Mouse (Mus musculus) adrenal gland, postnatal 36 days (tissue): ENCODE data around the gene Atad5. TPM values are rescaled to one million over a fixed set of nuclear protein-coding genes. Genes with fewer than 3 reads are reported as not detected.

Experiments used
- DNase-seq, 2 experiments: peaks; one replicate each; pipeline ENCODE4 v3.0.0; 2021; ENCODE audit warnings: mixed read lengths in 1 of 2
- long read RNA-seq, 2 experiments: library from polyadenylated mRNA; stranded (forward); transcript quantifications; one replicate each; pipeline ENCODE4 v2.0.0; 2021; ENCODE audit warnings: borderline sequencing depth in 2 of 2
- total RNA-seq, 2 experiments: library from RNA; stranded (reverse); gene quantifications; 2 replicates each; pipeline ENCODE4 v1.2.3; 2021

Gene Atad5
- total RNA-seq = 1 to 10 TPM; 2.2 to 2.3 TPM
- long read RNA-seq, experiment 1 = 0 reads
- long read RNA-seq, experiment 2 = 0 reads

DNA sequence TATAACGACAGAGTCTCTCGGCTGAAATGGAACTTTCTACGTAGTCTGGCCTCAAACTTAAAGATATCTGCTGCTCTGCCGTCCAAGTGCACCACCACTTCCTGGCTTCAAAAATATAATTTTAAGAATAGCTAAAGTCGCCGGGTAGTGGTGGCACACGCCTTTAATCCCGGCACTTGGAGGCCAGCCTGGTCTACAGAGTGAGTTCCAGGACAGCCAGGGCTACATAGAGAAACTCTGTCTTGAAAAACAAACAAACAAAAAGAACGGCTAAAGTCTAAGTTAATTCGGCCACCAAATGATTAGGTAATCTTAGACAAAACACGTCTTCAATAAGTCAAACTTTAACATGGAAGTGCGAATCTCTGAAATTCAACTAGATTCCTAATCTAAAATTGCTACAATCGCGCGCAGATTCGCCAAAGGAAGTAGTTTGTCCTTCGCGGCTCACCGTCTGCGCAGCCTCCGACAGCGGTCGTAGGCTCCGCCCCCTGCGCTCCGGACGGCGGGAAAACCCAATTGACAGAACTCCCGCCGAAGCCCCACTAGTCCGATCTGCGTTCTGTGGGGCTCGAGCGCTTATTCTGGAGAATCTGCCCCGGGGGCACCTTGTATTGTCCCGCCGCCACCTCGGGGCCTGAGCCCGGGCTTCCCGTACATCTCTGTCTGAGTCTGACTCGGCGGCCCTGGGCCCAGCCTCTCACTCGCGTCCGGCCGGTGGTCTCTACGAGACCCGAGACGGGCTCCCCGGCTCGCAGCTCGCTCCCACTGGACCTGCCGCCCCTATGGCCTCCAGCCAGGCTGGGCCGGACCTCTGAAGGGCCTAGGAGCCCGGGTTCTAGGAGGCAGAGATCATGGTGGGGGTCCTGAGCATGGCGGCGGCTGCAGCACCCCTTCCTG lies at the start of gene Atad5:
Atad5 (plus strand) TSS at position 484 of the 900 bp plus-strand sequence.
- peak; percentile 91 to 94 for DNase-seq

DNA sequence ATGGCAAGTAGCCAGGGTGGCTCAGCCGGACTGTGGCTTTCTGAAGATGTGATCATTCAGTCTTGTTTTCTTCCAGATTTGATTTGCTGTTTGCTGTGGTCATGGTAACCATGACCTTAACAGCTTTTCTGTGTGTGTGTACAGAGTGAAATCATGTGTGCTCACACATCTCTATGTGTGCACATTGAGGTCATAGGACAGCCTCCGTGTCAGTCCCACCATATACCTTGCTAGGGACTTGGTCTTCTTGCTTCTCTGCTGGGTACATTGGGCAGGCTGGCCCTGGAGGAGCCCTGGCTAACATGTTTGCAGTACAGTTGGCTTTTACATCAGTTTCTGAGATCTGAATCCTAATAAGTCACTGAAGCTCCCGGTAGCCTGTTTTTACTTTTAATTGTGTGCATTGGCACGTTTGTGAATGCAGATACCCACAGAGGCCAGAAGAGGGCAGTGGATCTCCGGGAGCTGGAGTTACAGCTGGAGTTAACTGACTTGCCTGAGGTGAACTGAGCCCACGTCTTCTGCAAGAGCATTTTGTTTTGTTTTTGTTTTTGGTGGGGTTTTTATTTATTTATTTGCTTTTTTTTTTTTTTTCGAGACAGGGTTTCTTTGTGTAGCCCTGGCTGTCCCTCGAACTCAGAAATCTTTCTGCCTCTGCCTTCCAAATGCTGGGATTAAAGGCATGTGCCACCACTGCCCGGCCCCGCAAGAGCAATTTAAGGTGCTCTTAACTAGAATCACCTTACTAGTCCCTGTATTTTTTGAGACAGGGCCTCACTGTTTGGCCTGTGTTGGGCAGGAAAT lies 46.4 kb upstream of the Atad5 start:
- DNase-seq = peak; percentile 59 to 64

DNA sequence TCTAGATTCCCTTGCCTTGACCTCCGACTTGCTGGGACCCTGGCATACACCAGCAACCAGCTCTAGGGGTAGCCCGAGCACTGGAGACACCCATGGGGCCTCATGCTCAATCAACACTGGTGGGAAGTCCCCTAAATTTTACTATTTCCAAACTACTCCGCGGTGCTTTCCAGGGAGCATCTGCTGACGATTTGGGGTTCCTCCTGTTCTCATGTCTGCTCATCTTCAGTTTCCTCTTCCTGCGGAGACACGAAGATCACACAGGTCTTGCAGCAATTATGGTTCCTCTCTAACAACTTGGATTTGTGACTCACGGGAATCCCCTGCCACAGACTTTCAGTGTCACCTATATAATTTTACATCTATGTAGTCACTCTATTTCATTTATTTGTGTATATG lies 45.8 kb upstream of the Atad5 start:
- DNase-seq = no peak

DNA sequence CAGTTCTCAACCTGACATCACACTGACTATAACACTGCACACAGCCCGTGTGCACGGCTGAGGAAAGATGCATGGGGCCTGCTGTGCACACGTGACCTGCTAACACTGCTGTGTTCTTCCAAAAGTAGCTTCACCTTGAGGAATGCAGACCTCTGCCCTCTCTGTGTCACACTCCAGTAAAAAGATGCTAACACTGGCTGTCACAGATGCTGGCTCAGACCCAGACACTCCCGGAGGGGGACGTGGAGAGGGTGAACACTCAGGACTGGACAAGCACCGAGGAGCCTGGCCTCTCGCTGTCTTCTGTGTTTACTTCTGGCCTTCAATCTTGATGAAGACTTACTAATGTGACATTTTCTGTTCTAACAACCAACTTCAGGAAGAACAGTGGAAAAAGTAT lies 42.3 kb upstream of the Atad5 start:
- no peak for DNase-seq

DNA sequence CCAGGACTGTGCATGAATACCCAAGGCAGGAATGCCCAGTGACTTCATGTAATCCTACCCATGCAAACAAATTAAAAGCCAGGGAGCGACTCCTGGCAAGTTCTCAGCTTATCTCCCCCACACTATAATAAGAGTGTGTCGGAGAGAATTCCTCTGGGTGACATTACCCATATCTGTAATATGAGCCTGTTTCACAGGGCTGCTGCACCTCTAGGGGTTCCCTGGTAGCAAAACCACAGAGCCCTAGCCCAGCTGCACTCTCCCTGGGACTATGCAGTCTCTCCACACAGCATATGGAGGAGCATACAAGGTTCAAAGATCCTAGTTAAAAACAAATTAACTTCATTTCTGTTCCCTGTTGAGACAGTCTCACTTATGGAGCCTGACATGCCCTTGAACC lies 39.1 kb upstream of the Atad5 start:
- no peak for DNase-seq

DNA sequence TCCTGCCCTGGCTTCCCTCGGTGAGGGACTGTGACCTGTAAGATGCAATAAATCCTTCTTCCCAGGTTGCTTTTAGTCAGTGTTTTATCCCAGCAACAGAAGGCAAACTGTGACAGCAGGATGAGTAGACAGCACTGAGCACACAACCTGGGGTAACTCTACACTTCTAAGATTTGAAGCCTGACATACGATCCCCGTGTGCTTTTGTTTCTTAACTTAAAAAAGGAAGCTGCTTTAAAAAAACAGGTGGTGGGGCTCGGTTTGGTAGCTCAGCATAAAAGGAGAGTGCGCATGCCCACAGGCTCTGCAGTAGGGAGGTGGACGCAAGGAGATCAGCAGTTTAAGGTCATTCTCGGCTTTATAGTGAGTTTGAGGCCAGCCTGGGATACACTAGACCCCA lies 36.7 kb upstream of the Atad5 start:
- no peak for DNase-seq

DNA sequence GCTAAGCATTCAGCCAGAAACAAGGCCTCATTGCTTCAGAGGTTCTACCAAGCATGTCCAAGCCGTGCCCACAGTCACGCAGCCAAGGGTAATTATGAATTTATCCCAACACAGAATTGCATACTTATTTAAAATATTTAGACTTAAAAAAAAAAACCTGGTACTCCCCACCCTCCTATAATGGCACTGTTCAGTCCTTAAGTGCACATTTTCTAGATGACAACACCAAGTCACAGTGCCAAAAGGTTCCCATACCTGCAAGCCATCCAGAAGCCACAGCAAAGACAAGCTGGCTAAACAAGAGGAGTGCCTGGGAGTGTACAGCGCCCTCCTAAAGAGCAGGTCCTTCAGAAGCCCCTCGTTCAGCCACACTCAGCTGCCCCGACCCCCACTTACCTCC lies 36.0 kb upstream of the Atad5 start:
- DNase-seq = no peak

DNA sequence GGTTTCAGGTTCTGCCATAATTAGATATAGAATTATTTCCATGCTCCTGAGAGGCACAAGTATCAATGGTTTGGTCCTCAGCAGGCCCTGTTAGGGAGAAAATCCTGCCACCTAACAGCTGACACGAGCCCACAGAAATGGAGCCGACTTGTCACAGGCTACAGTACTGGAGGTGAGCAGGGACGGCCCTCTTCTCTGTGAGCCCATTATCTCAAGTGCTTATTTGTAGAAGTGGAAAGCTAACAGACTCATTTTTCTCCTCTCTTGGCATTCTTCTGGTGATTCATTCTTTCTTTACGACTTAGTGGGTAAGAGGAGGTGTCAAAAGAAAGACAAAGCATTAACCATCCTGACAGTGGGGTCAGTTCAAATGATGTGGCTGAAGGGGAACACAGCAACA lies 34.5 kb upstream of the Atad5 start:
- no peak for DNase-seq

DNA sequence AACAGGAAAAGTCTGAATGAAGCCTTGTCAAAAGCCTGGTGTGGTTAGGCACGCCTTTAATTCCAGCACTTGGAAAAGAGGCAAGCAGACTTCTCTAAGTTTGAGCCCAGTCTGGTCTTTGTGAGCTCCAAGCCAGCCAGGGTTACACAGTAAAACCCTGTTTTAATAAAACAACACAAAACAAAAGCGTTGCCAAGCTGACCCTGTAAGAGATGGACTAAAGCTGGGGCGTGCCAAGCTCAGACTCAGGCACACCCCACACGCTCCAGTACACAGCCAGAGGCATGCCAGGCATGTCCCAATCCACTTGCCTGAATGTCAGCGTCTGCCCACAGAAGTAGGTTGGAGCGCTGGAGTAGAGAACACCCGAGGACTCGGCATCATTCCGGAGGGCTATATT lies 33.1 kb upstream of the Atad5 start:
- DNase-seq = no peak

DNA sequence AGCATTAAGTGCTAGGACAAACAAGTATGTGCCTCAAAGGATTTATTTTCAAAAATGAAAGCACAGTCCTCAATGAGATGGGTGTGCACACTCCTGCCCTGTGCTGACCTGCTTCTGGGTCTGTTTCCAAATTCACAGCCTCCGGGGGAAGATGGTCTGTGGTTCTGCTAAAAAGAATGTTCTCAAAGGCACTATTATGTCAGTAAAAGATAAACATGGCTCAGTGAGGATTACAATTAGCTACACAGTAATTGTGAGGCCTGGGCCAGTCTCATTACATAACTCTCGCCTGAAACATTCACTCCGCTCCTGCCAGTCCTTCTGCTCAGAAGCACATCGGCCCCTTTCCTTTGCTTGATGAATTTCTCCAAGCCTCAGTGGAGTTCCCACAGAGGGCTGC lies 27.0 kb upstream of the Atad5 start:
- peak in 1 of 2 experiments; percentile 9 for DNase-seq

DNA sequence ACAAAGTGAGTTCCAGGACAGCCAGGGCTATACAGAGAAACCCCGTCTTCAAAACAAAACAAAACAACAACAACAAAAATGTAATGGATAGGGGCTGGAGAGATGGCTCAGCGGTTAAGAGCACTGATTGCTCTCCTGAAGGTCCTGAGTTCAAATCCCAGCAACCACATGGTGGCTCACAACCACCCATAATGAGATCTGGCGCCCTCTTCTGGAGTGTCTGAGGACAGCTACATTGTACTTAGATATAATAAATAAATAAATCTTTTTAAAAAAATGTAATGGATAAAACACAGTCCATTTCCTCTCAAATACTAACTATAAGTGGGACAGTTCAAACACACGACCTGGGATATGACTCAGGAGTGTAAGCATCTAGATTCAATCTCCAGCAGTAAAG lies 22.8 kb upstream of the Atad5 start:
- DNase-seq = peak in 1 of 2 experiments; percentile 17

DNA sequence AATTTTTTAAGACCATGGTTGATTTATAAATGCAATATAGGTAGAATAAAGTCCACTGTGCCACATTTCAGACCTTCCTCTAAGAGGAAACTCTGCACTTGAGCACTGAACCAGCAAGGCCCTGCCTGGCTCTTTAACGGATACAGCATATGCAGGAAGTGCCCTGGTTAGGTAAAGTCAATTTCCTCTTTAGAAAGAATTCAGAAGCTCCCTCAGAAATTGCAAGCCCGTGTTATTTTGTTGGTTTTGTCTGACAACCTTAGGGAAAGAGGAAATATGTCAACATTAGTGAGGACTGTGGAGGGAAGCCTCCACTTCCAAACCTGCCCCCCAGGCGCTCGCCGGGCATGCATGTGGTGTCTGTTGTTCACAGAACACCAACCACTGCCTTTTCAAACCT lies 21.6 kb upstream of the Atad5 start:
- no peak for DNase-seq

DNA sequence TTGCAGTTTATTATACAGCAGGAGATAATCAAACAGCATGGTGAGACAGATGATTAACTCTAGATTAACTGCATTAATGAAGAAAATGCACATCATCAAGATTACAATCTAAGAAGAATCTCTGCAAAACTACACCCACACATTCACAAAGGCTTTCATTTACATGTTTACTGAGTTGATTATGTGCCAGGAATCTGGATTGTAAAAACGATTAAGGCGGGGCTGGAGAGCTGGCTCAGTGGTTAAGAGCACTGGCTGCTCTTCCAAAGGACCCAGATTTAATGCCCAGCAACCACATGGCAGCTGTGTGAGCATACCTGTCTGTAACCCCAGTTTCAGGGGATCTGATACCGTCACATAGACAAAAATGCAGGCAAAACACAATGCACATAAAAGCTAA lies 19.4 kb upstream of the Atad5 start:
- no peak for DNase-seq

DNA sequence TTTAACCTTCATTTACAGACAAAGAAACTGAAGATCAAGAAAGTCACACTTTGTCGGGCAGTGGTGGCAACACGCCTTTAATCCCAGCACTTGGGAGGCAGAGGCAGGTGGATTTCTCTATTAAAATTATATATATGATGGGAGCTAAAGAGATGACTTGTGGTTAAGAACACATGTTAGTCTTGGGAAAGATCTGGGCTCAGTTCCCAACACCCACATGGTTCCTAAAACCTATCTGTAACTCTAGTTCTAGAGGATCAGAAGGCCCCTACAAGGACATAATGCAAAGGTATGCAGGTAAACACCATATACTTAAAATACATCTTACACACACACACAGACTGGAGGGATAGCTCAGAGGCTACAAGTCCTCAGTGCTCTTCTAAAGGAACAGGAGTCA lies 18.2 kb upstream of the Atad5 start:
- no peak for DNase-seq

DNA sequence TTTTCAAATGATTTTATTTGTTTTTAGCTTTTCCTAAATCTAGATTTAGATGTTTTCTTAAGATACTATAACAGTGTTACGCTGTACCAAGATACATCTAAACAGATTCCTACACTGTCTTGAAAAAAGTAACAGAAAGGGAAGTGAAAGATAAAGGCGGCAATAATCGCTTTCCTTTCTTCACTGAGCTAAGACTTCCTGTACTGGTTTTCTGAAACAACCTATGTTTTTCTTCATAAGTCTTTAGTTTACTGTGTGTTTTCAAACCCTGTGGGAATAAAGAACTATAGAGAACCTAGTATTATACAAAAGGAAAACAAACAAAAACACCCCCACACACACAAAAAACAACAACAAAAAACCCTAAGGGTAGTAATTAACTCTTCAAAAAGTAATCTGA lies 16.8 kb upstream of the Atad5 start:
- DNase-seq = no peak

DNA sequence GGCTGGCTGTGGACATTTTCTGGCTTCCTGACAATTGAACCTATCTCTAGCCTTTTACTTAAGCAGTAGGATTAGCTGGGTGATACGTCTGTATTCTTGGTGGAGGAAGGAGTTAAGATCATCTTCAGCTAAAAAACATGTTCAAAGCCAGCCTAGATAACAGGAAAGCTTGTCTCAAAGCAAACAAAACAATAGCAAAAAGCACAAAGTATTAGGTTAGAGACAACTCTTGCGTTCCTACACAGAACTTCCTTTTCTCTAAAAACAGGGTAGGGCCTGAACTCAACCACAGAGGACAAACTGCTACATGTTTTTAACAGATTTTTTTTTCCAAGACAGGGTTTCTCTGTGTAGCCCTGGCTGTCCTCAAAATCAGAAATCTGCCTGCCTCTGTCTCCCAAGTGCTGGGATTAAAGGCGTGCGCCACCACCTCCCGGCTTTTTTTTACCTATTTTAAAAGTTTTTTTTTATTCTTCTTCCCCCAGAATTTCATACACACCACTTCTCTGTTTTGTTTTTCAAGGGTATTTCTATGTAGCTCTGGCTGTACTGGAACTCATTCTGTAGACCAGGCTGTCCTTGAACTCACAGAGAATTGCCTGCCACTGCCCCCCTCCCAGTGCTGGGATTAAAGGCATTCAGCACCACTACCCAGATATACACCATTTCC lies 13.5 kb upstream of the Atad5 start:
- DNase-seq = no peak

DNA sequence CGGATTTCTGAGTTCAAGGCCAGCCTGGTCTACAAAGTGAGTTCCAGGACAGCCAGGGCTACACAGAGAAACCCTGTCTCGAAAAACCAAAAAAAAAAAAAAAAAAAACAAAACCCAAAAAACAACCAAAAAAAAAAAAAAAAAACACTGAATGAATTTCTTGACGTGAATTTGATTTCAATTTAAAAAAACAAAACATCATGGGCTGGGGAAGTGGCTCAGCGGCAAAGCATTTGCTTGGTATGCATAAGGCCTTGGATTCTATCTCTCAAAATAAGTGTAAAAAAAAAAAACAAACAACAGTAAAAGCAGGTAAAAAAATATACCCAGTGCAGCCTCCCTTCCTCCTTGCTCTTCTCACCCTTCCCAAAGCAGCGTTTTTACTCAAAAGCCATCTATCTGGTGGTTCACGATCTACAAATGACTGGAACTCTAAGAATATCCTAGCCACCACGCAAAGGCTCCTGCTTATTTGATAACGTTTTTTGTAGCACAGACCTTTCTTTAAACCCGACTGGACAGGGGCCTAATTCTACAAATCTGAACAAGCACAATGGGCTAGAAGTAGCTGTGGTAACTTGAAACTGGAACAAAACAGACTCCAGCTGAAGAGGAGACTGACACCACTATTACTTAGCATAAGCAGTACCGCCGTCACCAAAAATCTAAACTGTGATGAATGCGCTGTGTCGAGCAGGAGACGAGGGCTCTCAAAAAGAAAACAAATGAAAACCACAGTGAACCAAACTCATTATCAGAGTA lies 11.2 kb upstream of the Atad5 start:
- DNase-seq = no peak

DNA sequence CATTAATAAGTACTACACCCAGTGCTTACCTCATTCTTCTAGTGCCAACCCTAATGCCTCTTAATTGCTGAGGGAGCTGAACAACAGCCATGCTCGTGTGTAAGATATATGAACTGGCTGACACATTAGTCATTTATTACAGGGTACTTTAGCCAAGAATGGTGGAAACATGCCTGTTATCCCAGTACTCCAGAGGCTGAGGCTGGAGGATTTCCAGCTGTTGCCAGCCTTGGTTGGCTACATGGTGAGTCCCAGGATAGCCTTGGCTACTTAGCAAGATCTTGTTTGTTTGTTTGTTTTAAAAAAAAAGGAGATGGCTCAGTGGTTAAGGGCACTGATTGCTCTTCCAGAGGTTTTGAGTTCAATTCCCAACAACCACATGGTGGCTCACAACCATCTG lies 10.4 kb upstream of the Atad5 start:
- no peak for DNase-seq

DNA sequence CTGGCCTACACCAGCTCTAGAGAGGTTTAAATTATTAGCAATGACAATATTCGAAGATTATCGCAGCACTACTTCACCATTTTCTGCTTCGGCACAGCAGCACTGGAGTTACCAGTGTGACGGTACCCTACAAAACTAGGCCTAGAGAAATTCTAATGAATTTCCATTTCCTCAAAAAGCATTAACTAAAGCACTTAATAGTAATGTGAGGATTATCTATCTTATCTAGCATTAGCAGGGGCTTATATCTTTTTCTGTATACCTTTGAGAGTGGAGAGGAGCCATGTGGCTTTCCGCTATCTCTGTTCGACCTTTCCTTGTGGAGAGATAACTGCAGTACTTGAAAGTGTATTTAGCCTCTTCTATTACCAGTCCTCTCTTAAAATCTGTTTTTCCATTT lies 9.4 kb upstream of the Atad5 start:
- DNase-seq = no peak

DNA sequence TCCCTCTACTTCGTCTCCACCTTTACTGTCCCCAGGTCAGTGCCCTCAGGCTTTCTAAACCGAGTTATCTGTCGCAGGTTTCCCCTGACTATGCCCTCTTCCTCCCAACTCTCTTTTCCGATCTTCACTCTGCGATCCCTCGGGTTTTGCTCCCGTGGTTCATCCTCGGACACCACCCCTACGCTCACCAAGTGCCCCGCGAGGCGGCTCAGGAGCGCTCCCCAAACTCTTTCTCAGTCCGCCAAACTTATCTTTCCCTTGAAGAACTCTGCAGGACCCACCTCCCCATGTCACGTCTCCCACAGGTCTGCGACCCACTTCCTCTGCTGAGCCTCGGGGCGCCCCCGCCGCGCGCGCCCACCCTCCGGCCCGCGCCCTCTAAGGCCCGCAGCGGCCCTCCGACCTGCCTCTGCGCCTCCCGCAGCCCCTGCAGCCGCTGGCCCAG lies 8.8 kb upstream of the Atad5 start:
- DNase-seq = peak in 1 of 2 experiments; percentile 40

DNA sequence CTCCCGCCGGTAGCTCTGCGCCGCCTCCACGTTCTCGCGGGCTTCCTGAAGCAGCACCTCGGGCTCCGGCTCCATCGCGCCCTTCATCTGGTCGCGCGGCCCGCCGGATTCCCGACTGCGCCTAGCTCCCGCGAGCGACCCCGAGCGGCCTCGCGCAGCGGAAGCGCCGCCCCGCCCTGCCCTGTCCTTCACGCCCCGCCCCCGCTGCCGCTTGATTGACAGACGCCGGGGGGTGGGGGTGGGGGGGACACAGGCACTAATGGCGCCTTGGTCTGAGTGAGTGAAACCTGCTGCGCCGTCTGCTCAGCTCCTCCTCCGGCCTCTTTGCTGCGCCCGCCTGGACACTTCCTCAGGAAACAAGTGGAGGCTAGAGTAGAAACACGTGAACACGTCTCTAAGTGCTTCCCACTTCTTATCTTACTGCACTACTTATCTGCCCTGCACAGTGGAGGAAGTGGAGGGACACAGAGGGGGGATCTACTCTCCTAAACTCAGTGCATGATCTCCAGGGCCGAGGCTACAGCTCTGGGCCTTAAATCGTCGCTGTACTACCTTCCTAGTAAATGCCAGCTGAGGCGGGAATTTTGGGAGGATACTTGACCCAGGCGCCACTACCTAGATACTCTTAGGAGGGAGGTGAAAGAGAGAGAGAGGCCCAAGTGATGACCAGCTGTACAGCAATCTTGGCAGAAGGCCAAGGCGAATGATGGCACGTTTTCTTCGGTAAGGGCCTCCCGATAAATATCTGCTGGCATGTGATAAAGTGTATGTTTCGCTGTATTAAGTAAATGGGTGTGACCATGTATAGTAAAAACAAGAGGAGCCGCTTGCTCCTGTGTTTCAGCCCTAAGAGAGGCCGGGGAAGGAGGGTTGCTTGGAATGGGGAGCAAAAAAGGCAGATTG lies 8.1 kb upstream of the Atad5 start, which contains the start of gene Crlf3:
Crlf3 (minus strand) TSS at position 166 of the 903 bp plus-strand sequence.
- DNase-seq = peak; percentile 94 to 98
